Mouse (Mus musculus) limb, embryonic 12.5 days (tissue): ENCODE results near the gene Gm30302. TPM values are rescaled to one million over a fixed set of nuclear protein-coding genes. Genes with fewer than 3 reads are reported as not detected.

ENCODE experiments used
- ATAC-seq: fragments of 200-750 bp; cut with Nextera tagmentation; 2 replicates; pipeline ENCODE4 v1.8.0; 2017; ENCODE audit warnings: low read depth, moderate TSS enrichment; ENCODE audit not compliant: insufficient number of reproducible peaks, insufficient read depth, low FRiP score, low TSS enrichment
- H3K27ac ChIP-seq: fragments of 300-500 bp; sonication (generic); 2 replicates; pipeline ENCODE4 v1.5.1; 2016; ENCODE audit warnings: mild to moderate bottlenecking, moderate library complexity
- H3K27me3 ChIP-seq: fragments of 300-500 bp; sonication (generic); 2 replicates; pipeline ENCODE4 v1.6.1; 2016; ENCODE audit warnings: mild to moderate bottlenecking, moderate library complexity
- H3K36me3 ChIP-seq: fragments of 300-500 bp; sonication (generic); 2 replicates; pipeline ENCODE4 v1.6.1; 2016; ENCODE audit warnings: mild to moderate bottlenecking, moderate library complexity
- H3K4me1 ChIP-seq: fragments of 300-500 bp; sonication (generic); replicated peaks from 2 replicates; pipeline ENCODE4 v1.6.1; 2016
- H3K4me2 ChIP-seq: fragments of 300-500 bp; sonication (generic); 2 replicates; pipeline ENCODE4 v1.6.1; 2016; ENCODE audit warnings: mild to moderate bottlenecking, moderate library complexity
- H3K4me3 ChIP-seq: fragments of 300-500 bp; sonication (generic); replicated peaks from 2 replicates; pipeline ENCODE4 v1.5.1; 2016; ENCODE audit warnings: mild to moderate bottlenecking
- H3K9ac ChIP-seq: fragments of 300-500 bp; sonication (generic); replicated peaks from 2 replicates; pipeline ENCODE4 v1.6.1; 2016; ENCODE audit warnings: mild to moderate bottlenecking, moderate library complexity
- H3K9me3 ChIP-seq: fragments of 300-500 bp; sonication (generic); 2 replicates; pipeline ENCODE4 v1.6.1; 2016; ENCODE audit warnings: mild to moderate bottlenecking, moderate library complexity
- WGBS: fragments of 180-500 bp; shearing (Covaris S2); methylation state at CpG from one replicate; pipeline ENCODE4 v1.1.7; 2016; 5-methylcytosine and 5-hydroxymethylcytosine counted together
- polyA plus RNA-seq: library from polyadenylated mRNA; unstranded; fragments of >200 nt; fragmentation: Nextera tagmentation; extraction: Ambion mirVana; gene quantifications from 2 replicates; pipeline ENCODE4 v1.2.1, GENCODE M21; 2016

The Gm30302 gene
- polyA plus RNA-seq: not detected in 2 replicates

DNA sequence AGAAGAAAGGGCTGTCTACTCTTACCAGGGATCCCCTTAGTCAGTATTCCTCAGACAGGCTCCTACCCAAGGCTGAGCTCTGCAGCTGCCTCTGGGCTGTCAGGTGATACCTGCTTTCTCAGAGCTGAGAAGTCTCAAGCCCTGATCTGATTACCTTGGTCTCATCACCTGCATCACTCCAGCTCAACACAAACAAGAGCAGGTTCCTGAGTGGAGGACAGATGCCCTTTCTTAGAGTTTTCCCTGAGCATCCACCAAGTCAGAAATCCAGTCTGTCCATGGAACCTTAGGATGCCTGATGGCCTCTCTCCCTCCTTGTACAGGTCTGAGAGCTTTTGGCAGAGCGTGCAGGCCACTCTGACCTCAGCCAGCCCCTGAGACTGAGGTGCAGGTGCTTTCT, at the start of gene Gm30302:
Gm30302 (minus strand) TSS at position 101 of the 400 bp plus-strand sequence.
- no peak within 1 kb of the TSS for H3K4me2 ChIP-seq
- no peaks in the 10 kb centered on the region for H3K4me1 ChIP-seq
- H3K9ac ChIP-seq: no peak within 1 kb of the TSS
- no peaks in the 10 kb centered on the region for H3K27me3 ChIP-seq
- H3K27ac ChIP-seq: no peak within 1 kb of the TSS
- no peak within 1 kb of the TSS for H3K4me3 ChIP-seq
- 83% methylated on average over 1 of the region's 1 CpGs for WGBS
- no peaks in the 10 kb centered on the region for H3K36me3 ChIP-seq
- no peak for ATAC-seq
- peaks cover 4% of the 10 kb centered on the region; the same call in 1 of the 2 replicates for H3K9me3 ChIP-seq

DNA sequence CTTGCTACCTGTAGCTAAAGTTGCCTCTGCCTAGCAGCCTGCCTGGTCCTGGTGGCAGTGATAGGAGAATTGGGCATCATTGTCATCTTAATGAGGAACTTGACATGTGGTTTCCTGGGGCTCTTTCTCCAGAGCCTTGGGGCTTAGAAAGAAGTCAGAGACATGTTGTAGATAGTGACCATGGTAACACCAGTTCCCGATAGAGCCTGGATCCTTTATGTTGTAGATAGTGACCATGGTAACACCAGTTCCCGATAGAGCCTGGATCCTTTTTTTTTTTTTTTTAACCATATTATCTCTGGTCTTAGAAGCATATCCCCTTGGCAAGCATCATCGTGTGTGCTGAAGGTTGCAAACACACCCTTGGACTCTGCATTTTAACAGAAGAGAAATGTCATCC, 48.0 kb upstream of the Gm30302 start:
- H3K27ac ChIP-seq: no peak overlapping the region
- 86% methylated on average over 3 of the region's 3 CpGs for WGBS
- ATAC-seq: no peak
- H3K4me1 ChIP-seq: no peaks in the 10 kb centered on the region
- no peaks in the 10 kb centered on the region for H3K9me3 ChIP-seq
- no peaks in the 10 kb centered on the region for H3K36me3 ChIP-seq
- H3K4me3 ChIP-seq: no peak overlapping the region
- no peak overlapping the region for H3K4me2 ChIP-seq
- H3K9ac ChIP-seq: no peak overlapping the region
- H3K27me3 ChIP-seq: no peaks in the 10 kb centered on the region

DNA sequence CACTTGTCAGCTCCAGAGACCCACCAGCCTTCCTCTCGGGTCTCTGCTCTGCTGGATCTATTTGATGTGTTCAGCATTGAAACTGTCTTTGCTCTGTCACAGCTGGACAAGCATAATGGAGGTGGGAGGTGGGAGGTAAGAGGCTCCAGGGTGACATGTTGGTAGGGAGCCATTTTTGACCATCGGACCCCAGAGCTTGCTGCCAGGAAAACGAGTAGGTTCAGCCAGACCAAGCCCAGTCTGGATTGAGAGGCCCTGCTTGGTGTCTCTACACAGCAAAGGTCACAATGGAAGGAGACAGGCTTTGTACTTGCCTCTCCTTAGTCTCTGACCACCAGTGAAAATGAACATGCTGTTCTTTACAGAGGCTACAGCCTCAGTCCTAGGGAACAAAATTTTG, 47.3 kb upstream of the Gm30302 start:
- no peak overlapping the region for H3K9ac ChIP-seq
- no peaks in the 10 kb centered on the region for H3K27me3 ChIP-seq
- no peak overlapping the region for H3K4me3 ChIP-seq
- WGBS: 78% methylated on average over 3 of the region's 3 CpGs
- H3K9me3 ChIP-seq: peaks cover 4% of the 10 kb centered on the region; the same call in 1 of the 2 replicates
- ATAC-seq: no peak
- no peaks in the 10 kb centered on the region for H3K4me1 ChIP-seq
- H3K36me3 ChIP-seq: no peaks in the 10 kb centered on the region
- H3K4me2 ChIP-seq: no peak overlapping the region
- no peak overlapping the region for H3K27ac ChIP-seq

DNA sequence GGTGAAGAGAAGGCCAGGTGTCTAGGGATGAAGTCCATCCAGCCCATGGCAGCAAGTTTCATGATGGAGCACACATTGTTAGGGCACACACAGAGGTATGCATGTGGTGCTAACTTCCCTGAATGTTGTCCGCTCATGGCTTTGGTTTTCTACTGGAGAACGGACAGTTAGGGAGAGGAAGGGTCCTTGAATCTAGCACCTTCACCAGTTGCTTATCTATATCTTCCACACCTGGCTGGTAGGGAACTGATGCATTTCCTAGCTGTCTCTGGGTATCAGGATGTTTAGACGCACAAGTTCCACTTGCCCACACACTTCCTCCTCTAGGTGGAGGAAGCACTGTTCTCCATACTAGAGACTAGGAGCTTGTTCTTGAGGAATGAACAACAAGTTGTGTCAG, 46.9 kb upstream of the Gm30302 start:
- no peaks in the 10 kb centered on the region for H3K4me1 ChIP-seq
- H3K27me3 ChIP-seq: no peaks in the 10 kb centered on the region
- no peak overlapping the region for H3K9ac ChIP-seq
- WGBS: 86% methylated on average over 3 of the region's 3 CpGs
- H3K36me3 ChIP-seq: no peaks in the 10 kb centered on the region
- no peak overlapping the region for H3K4me2 ChIP-seq
- no peak for ATAC-seq
- H3K27ac ChIP-seq: no peak overlapping the region
- no peak overlapping the region for H3K4me3 ChIP-seq
- peaks cover 6% of the 10 kb centered on the region; the same call in 1 of the 2 replicates for H3K9me3 ChIP-seq

DNA sequence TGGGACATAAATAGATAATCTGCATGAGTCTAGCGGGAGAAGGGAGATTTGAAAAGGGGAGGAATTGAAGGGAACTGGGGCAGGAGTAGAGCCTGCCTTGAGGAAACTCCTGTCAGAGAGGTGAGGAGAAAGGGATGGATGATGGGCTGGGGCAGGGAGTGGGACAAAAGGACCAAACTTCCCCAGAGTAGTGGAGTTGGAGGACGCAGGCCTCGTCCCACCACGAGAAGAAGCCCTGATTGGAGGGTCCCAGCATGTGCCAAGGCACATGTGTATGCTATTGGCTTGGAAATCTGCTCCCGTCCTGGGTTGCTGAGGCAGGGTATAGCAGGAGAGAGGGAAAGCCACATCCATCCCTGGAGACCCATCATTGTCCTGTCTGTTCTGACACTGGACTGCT, 45.3 kb upstream of the Gm30302 start:
- Histone ChIP-seq H3K4me3 (no peak overlapping the region), H3K36me3 (no peaks in the 10 kb centered on the region), H3K4me1 (no peaks in the 10 kb centered on the region), H3K27ac (no peak overlapping the region), H3K27me3 (no peaks in the 10 kb centered on the region), H3K9me3 (peaks cover 6% of the 10 kb centered on the region; the same call in 1 of the 2 replicates), H3K4me2 (no peak overlapping the region), H3K9ac (no peak overlapping the region)
- 79% methylated on average over 5 of the region's 5 CpGs for WGBS
- ATAC-seq: no peak

DNA sequence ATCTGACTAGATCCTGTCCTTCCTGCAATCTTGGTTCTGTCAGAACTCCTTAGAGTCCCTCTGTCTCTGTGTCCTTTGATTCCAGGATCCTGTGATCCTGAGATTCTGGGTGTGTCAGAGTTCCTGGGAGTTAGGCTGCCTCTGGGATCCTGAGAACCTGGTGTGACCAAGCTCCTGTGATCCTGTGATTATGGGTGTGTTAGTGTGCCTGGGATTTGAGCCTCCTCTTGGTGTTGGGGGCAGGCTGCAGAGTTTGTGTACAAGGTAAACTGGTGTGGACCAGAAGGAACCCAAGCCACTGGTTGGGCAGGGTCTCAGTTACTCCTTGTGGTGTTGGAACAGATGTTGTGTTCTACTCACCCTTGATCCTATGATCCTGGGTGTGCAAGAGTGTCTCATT, 42.4 kb upstream of the Gm30302 start:
- H3K36me3 ChIP-seq: no peaks in the 10 kb centered on the region
- no peak for ATAC-seq
- H3K27ac ChIP-seq: no peak overlapping the region
- peaks cover 6% of the 10 kb centered on the region; the same call in 1 of the 2 replicates for H3K9me3 ChIP-seq
- no peak overlapping the region for H3K4me2 ChIP-seq
- no peaks in the 10 kb centered on the region for H3K27me3 ChIP-seq
- no peak overlapping the region for H3K4me3 ChIP-seq
- H3K4me1 ChIP-seq: no peaks in the 10 kb centered on the region
- H3K9ac ChIP-seq: no peak overlapping the region

DNA sequence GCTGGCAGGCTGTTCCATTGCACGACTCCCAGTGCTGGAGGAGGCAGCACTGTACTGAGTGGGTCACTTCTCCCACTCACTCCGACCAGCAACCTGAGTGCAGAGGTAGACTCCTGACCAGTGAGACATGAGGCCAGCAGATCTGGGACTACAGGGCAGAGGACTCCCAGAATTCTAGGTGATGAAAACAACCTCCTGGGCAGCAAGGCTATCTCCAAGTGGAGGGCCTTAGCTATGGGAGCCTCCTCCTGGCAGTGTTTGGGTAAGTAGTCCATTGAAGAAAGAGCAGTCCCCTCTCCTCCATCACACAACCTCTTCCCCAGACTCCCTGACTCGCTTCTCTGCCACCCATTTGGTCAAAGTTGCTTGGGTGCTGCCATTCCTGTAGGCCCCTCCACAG, 31.6 kb upstream of the Gm30302 start:
- 85% methylated on average over 3 of the region's 3 CpGs for WGBS
- H3K9ac ChIP-seq: no peak overlapping the region
- no peaks in the 10 kb centered on the region for H3K4me1 ChIP-seq
- H3K4me3 ChIP-seq: no peak overlapping the region
- no peak for ATAC-seq
- H3K36me3 ChIP-seq: no peaks in the 10 kb centered on the region
- H3K27ac ChIP-seq: no peak overlapping the region
- H3K4me2 ChIP-seq: no peak overlapping the region
- H3K27me3 ChIP-seq: no peaks in the 10 kb centered on the region
- no peaks in the 10 kb centered on the region for H3K9me3 ChIP-seq

DNA sequence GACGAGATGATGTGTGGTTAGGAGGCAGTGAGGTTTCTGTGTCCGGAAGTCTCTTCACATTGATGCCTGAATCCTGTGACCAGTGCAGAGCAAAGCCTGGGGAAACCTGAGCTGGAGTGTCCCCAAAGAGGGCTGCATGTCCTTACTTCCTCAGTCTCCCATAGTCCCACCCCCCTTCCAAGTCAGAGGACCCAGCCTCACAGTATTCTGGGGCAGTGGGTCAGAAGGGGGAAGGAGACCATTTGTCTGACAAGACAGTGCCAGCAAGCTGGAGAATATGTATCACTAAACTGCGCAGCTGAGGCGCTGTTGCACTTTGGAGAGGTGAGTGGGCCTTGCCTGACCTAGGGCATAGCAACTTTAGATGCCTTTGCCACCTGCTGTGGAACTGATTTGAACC, 26.5 kb upstream of the Gm30302 start:
- H3K4me1 ChIP-seq: no peaks in the 10 kb centered on the region
- H3K36me3 ChIP-seq: no peaks in the 10 kb centered on the region
- no peaks in the 10 kb centered on the region for H3K9me3 ChIP-seq
- no peak overlapping the region for H3K9ac ChIP-seq
- H3K27ac ChIP-seq: no peak overlapping the region
- 85% methylated on average over 4 of the region's 4 CpGs for WGBS
- H3K4me2 ChIP-seq: no peak overlapping the region
- no peaks in the 10 kb centered on the region for H3K27me3 ChIP-seq
- no peak for ATAC-seq
- no peak overlapping the region for H3K4me3 ChIP-seq

DNA sequence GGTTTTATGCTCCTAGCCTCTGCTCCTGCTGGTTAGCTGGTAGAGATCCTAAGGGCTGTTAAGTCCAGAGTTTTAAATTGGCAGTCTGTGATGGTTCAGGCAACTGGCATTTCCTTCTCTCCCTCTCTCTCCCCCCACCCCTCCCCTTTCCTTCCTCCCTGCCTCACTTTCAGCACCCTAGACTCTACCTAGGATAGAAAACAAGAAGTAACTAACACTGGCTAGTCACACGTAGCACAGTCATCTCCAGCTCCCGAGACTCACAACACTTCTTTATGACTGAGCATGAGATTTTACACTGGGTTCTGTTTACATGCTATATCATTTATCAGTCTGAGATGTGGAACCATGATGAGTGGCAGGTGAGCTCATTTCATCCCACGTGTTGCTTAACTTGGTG, 16.2 kb upstream of the Gm30302 start:
- H3K9ac ChIP-seq: no peak overlapping the region
- 81% methylated on average over 3 of the region's 3 CpGs for WGBS
- H3K4me3 ChIP-seq: no peak overlapping the region
- no peak for ATAC-seq
- H3K27me3 ChIP-seq: no peaks in the 10 kb centered on the region
- no peak overlapping the region for H3K27ac ChIP-seq
- no peak overlapping the region for H3K4me2 ChIP-seq
- H3K9me3 ChIP-seq: peaks cover 15% of the 10 kb centered on the region; the same call in 1 of the 2 replicates
- no peaks in the 10 kb centered on the region for H3K4me1 ChIP-seq
- no peaks in the 10 kb centered on the region for H3K36me3 ChIP-seq

DNA sequence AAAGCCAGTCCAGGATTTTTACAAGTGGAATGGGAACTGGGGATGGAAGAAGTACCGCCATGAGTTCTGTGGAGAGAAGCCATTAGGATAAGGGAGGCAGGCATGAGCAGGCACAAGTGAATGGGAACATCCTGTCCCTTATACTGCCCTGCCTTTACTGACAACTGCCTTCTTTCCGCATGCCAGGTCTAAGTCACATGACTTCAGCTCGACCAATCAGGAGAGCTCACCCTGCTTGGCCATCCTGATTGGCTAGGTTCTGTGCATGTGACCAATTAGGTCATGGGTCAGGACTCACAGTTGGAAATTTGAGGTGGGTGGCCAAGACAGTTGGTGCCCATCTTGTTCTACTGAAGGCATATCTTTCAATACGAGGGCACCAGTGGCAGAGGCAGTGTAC, 15.6 kb upstream of the Gm30302 start:
- H3K9me3 ChIP-seq: peaks cover 15% of the 10 kb centered on the region; the same call in 1 of the 2 replicates
- no peak overlapping the region for H3K4me3 ChIP-seq
- H3K27ac ChIP-seq: no peak overlapping the region
- no peak overlapping the region for H3K9ac ChIP-seq
- 90% methylated on average over 4 of the region's 4 CpGs for WGBS
- no peak overlapping the region for H3K4me2 ChIP-seq
- H3K4me1 ChIP-seq: no peaks in the 10 kb centered on the region
- no peak for ATAC-seq
- H3K36me3 ChIP-seq: no peaks in the 10 kb centered on the region
- no peaks in the 10 kb centered on the region for H3K27me3 ChIP-seq

DNA sequence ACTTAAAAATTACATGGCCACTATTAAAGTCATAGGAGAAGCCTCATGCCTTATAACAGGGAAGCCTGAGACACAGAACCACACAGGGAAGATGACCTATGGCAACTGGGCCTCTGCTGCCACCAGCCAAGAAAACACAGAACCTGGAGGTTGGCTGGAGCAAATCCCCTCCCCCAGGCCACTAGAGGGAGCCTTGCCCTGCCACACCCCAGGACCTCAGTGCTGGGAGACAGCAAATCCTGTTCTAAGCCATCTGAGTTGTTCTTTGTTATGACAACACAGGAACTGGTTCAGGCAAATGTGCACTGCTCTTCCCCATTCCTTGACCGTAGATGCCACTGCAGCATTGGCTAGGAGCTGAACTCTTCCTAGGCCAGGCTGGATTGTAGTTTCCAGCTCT, 8.3 kb upstream of the Gm30302 start:
- Histone ChIP-seq H3K4me1 (no peaks in the 10 kb centered on the region), H3K9ac (no peak overlapping the region), H3K9me3 (no peaks in the 10 kb centered on the region), H3K36me3 (no peaks in the 10 kb centered on the region), H3K27ac (no peak overlapping the region), H3K4me2 (no peak overlapping the region), H3K4me3 (no peak overlapping the region), H3K27me3 (no peaks in the 10 kb centered on the region)
- 85% methylated on average over 1 of the region's 1 CpGs for WGBS
- ATAC-seq: no peak

DNA sequence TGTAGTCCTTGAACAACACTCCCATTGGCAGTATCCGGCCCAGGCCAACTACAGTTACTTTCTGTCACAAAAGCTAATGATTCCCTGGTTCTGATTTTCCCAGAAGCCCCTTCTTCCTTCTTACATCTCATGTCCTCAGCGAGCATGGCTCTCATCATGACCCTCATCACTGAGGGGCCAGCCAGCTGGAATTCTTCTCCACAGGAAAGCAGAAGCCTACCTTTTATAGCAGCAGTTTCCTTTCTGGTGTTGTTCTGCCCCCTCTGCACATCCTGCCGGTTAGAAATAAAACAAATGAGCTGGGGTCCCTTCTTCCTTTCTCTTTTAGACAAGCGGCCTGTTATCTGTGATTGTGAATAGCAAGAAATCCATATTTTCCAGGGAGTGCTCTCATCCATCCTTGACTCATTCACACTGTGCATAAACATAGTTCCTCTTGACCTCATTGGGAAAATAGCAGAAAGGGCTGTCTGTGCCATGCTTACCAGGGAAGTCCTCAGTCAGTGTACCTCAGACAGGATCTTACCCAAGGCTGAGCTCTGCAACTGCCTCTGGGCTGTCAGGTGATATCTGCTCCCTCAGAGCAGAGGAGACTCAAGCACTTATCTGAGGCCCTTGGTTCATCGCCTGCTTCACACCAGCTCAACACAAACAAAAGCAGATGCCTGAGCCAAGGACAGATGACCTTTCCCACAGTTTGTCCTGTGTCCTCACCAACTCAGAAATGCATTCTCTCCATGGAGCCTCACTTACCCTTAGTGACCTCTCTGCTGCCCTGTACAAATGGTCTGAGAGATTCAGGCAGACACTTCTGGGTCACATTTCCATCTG, 10.0 kb downstream of the Gm30302 start:
- H3K36me3 ChIP-seq: no peaks in the 10 kb centered on the region
- no peaks in the 10 kb centered on the region for H3K27me3 ChIP-seq
- no peak overlapping the region for H3K4me3 ChIP-seq
- no peak for ATAC-seq
- no peak overlapping the region for H3K27ac ChIP-seq
- no peaks in the 10 kb centered on the region for H3K9me3 ChIP-seq
- no peaks in the 10 kb centered on the region for H3K4me1 ChIP-seq
- 59% methylated on average over 5 of the region's 5 CpGs for WGBS
- no peak overlapping the region for H3K9ac ChIP-seq
- H3K4me2 ChIP-seq: no peak overlapping the region
